Mouse (Mus musculus) ES-E14 (cell line): ENCODE results near the gene Prpf40b.

Experiments used
- CHD2 ChIP-seq: IDR thresholded peaks from 2 replicates; pipeline ENCODE4 v1.6.1; 2014; ENCODE audit warnings: mild to moderate bottlenecking, low read depth, low read length, inconsistent platforms
- HCFC1 ChIP-seq: IDR thresholded peaks from 2 replicates; pipeline ENCODE4 v1.6.1; 2012; ENCODE audit warnings: low read length, inconsistent platforms, borderline replicate concordance; ENCODE audit not compliant: insufficient read depth
- MAFK ChIP-seq: IDR thresholded peaks from 2 replicates; pipeline ENCODE4 v1.6.1; 2014; ENCODE audit warnings: mild to moderate bottlenecking, low read depth, low read length, inconsistent platforms; ENCODE audit not compliant: insufficient read depth
- ZC3H11A ChIP-seq: IDR thresholded peaks from 2 replicates; pipeline ENCODE4 v1.6.1; 2012; ENCODE audit warnings: low read depth, mild to moderate bottlenecking, inconsistent platforms, low read length, borderline replicate concordance

DNA sequence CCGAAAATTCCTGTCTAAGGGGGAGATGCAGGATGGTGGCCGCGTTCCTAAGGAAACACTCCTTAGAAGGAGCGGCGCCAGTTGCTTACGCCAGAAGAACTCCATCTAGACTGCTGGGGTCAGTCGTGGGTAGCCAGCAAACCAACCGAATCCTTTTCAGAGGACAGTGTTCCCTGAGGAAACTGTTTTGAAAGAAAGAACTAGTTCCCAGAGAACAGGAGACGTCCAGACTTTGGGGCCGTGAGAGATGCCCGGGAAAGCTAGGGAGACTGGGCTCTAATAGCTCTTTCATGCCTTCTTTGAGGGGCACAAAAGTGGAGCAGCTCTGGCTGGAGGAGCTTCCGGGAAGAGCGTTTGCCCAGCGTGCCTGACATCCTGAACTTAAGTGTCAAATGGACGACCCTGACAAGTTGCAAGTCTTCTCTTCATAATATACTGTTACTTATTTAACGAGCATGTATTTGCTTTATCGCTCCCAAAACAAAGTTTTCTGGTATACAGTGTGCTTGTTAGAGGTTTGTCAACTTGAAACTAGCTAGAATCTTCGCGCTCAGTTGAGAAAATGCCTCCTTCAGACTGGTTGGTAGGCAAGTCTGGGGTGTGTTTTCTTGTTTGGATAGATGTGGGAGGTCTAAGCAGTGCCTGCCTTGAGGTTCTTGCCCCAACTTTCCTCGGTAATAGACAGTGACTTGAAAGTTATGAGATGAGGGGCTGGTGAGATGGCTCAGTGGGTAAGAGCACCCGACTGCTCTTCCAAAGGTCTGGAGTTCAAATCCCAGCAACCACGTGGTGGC is 42.3 kb upstream of the Prpf40b start:
- no peak for TF ChIP-seq CHD2
- no peak for TF ChIP-seq HCFC1
- TF ChIP-seq ZC3H11A = no peak
- TF ChIP-seq MAFK = no peak
